ENCODE assay signal across 8 mouse cellular contexts in genomic region chrX:11735516-11736170, GRCm38 (mm10).
DNase-seq lines count a peak whose midpoint lies in the region; ATAC-seq and TF ChIP-seq lines count a peak whose summit lies in the region.

No protein-coding gene starts in this region.

- no peak overlapping the region for H3K4me3 ChIP-seq in heart, embryonic 11.5 days (ENCODE audit: low read depth, low read length)
- no peak overlapping the region for H3K4me3 ChIP-seq in lung, embryonic 14.5 days (ENCODE audit: low read depth, low read length)
- no peak overlapping the region for H3K4me3 ChIP-seq in stomach, embryonic 14.5 days (ENCODE audit: low read depth, low read length)

- no peak overlapping the region for H3K9ac ChIP-seq in heart, embryonic 11.5 days (ENCODE audit: low read depth, low read length)
- no peak overlapping the region for H3K9ac ChIP-seq in lung, embryonic 14.5 days
- H3K9ac ChIP-seq in stomach, embryonic 14.5 days (replicated peaks; ENCODE audit: low read depth, low read length) = no peak overlapping the region

- no peak overlapping the region for H3K27ac ChIP-seq in heart, embryonic 11.5 days (ENCODE audit: low read depth, low read length)
- H3K27ac ChIP-seq in lung, embryonic 14.5 days (ENCODE audit: low read depth) = peak overlapping the region; percentile 63; the same call in 1 of the 2 replicates
- H3K27ac ChIP-seq in stomach, embryonic 14.5 days (ENCODE audit: low read length) = peak overlapping the region; percentile 33; the same call in 1 of the 2 replicates

- no peaks in the 10 kb centered on the region for H3K9me3 ChIP-seq in heart, embryonic 11.5 days (replicated peaks; ENCODE audit: control insufficient read depth, low read length)
- H3K9me3 ChIP-seq in lung, embryonic 14.5 days (ENCODE audit: low read depth, low read length) = no peaks in the 10 kb centered on the region
- H3K9me3 ChIP-seq in stomach, embryonic 14.5 days (ENCODE audit: control insufficient read depth, low read depth, low read length) = no peaks in the 10 kb centered on the region

- H3K4me2 ChIP-seq in heart, embryonic 11.5 days = no peak overlapping the region
- H3K4me2 ChIP-seq in lung, embryonic 14.5 days = no peak overlapping the region
- no peak overlapping the region for H3K4me2 ChIP-seq in stomach, embryonic 14.5 days (replicated peaks; ENCODE audit: low read depth, low read length)

- 48% methylated on average over 17 of the region's 17 CpGs for WGBS in heart, embryonic 11.5 days (ENCODE audit: insufficient replicate concordance)
- WGBS in lung, embryonic 14.5 days = 22% methylated on average over 17 of the region's 17 CpGs
- WGBS in stomach, embryonic 14.5 days = 32% methylated on average over 17 of the region's 17 CpGs

- H3K27me3 ChIP-seq in heart, embryonic 11.5 days (ENCODE audit: control insufficient read depth, insufficient read depth, low read length) = peaks cover 7% of the 10 kb centered on the region; the same call in 1 of the 2 replicates
- no peaks in the 10 kb centered on the region for H3K27me3 ChIP-seq in lung, embryonic 14.5 days (ENCODE audit: insufficient read depth, low read length)
- H3K27me3 ChIP-seq in stomach, embryonic 14.5 days (ENCODE audit: control insufficient read depth, insufficient read depth, low read length) = no peaks in the 10 kb centered on the region

- no peak for TF ChIP-seq CTCF in lung, embryonic 14.5 days (IDR thresholded peaks at IDR 0.05; ENCODE audit: low read depth)

- ATAC-seq in heart, embryonic 11.5 days (replicated peaks; ENCODE audit: insufficient number of reproducible peaks, low FRiP score, low TSS enrichment) = no peak
- peak; percentile 66; the same call in 1 of the 2 replicates for ATAC-seq in lung, embryonic 14.5 days (ENCODE audit: insufficient read depth)
- peak; percentile 42; the same call in 1 of the 2 replicates for ATAC-seq in stomach, embryonic 14.5 days (ENCODE audit: insufficient number of reproducible peaks, insufficient read depth, low FRiP score, low read depth)
- no peak for ATAC-seq in activated CD4-positive, CD25-positive, alpha-beta regulatory T cell, adult 4 months

- DNase-seq in heart, adult 11 months = peak; percentile 97
- DNase-seq in cerebellum, adult 18-20 months = peak; percentile 68 to 80
- DNase-seq in gastrocnemius, postnatal 4 days (ENCODE audit: low spot score in 2 of 2) = peak; percentile 42 to 65
- DNase-seq in kidney, adult 18-20 months = peak; percentile 87
- DNase-seq in lung, embryonic 14.5 days = peak; percentile 78

- H3K36me3 ChIP-seq in heart, embryonic 11.5 days (ENCODE audit: control insufficient read depth, insufficient read depth, low read length) = no peaks in the 10 kb centered on the region
- no peaks in the 10 kb centered on the region for H3K36me3 ChIP-seq in lung, embryonic 14.5 days (ENCODE audit: insufficient read depth)
- no peaks in the 10 kb centered on the region for H3K36me3 ChIP-seq in stomach, embryonic 14.5 days (ENCODE audit: control insufficient read depth, insufficient read depth, low read length)

- peaks cover 6% of the 10 kb centered on the region for H3K4me1 ChIP-seq in heart, embryonic 11.5 days (ENCODE audit: control insufficient read depth, insufficient read depth, low read length)
- H3K4me1 ChIP-seq in lung, embryonic 14.5 days (ENCODE audit: insufficient read depth) = peaks cover 11% of the 10 kb centered on the region; the same call in 1 of the 2 replicates
- H3K4me1 ChIP-seq in stomach, embryonic 14.5 days (ENCODE audit: control insufficient read depth, insufficient read depth, low read length) = no peaks in the 10 kb centered on the region

Comparison
In these comparisons a context has a peak if more than half of its experiments do, and no peak if none do; other contexts are left out.
1. ATAC-seq: peak in lung, embryonic 14.5 days (single experiment) and stomach, embryonic 14.5 days (single experiment); none in heart, embryonic 11.5 days (single experiment) and activated CD4-positive, CD25-positive, alpha-beta regulatory T cell, adult 4 months (single experiment).
2. Peak in every context shown above with its lines, with median percentiles within 50 percentile points of each other: DNase-seq.